Mouse (Mus musculus) kidney, adult 2 months (tissue): ENCODE measurements at regions not wholly inside any gene's neighbourhood (a gene's known extent, or its start where the extent isn't known, plus 50 kb on each side); places are given as distances from the start of the nearest gene placed in this dataset.

ENCODE experiments used
- DNase-seq: peaks from one replicate; pipeline ENCODE4 v3.0.0; 2021
- H3K27ac ChIP-seq: fragments of 200-500 bp; 2 replicates; pipeline ENCODE4 v1.5.1; 2012; ENCODE audit warnings: low read depth, low read length, control low read depth, inconsistent platforms; ENCODE audit not compliant: insufficient read depth
- H3K27me3 ChIP-seq: fragments of 200-500 bp; replicated peaks from 2 replicates; pipeline ENCODE4 v1.6.1; 2012; ENCODE audit warnings: mild to moderate bottlenecking, moderate library complexity, low read length, inconsistent platforms; ENCODE audit not compliant: control insufficient read depth, insufficient read depth
- H3K36me3 ChIP-seq: fragments of 200-500 bp; 2 replicates; pipeline ENCODE4 v1.6.1; 2012; ENCODE audit warnings: mild to moderate bottlenecking, moderate library complexity, low read length, inconsistent platforms; ENCODE audit not compliant: control insufficient read depth, insufficient read depth
- H3K4me1 ChIP-seq: fragments of 200-500 bp; 2 replicates; pipeline ENCODE4 v1.6.1; 2011; ENCODE audit warnings: low read length; ENCODE audit not compliant: control insufficient read depth, insufficient read depth
- H3K4me3 ChIP-seq: fragments of 200-500 bp; 2 replicates; pipeline ENCODE4 v1.5.1; 2011; ENCODE audit warnings: mild to moderate bottlenecking, low read depth, low read length, control low read depth; ENCODE audit not compliant: insufficient read depth
- CTCF ChIP-seq: fragments of 200-500 bp; conservative IDR thresholded peaks from 2 replicates; pipeline ENCODE4 v1.5.1; 2011; ENCODE audit warnings: low read depth, mild to moderate bottlenecking, control low read depth, low read length, moderate library complexity, mixed read lengths; ENCODE audit not compliant: insufficient read depth, insufficient read length
- POLR2A ChIP-seq: fragments of 200-500 bp; IDR thresholded peaks from one replicate; pipeline ENCODE4 v1.6.1; 2011; ENCODE audit warnings: low read depth, low read length, control low read depth
- WGBS: fragments of 180-500 bp; shearing (Covaris S2); methylation state at CpG from one replicate; pipeline ENCODE4 v1.1.7; 2018; 5-methylcytosine and 5-hydroxymethylcytosine counted together

DNA sequence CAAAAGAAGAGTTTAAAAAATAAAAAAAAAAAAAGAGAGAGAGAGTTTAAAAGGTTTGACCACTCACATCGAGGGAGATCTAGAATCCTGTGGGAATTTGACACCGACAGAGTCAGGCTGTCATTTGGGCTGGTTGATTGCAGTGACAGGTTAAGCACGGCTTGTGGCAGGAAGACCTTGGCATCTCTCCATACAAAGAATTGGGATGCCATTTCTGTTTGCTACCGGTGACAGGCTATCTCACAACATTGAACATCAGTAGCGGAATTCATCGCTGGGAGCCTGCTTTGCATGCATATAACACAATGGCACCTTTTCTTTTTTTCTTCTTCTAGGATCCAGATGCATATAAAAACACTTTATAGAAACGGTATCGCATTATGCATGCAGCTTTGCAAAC, 53.7 kb upstream of the Gm26657 start:
- Histone ChIP-seq H3K4me3 (no peak overlapping the region), H3K27me3 (no peaks in the 10 kb centered on the region), H3K4me1 (no peaks in the 10 kb centered on the region), H3K27ac (no peak overlapping the region), H3K36me3 (no peaks in the 10 kb centered on the region)
- DNase-seq: no peak
- no peak for TF ChIP-seq CTCF
- TF ChIP-seq POLR2A: no peak
- 62% methylated on average over 8 of the region's 8 CpGs for WGBS

DNA sequence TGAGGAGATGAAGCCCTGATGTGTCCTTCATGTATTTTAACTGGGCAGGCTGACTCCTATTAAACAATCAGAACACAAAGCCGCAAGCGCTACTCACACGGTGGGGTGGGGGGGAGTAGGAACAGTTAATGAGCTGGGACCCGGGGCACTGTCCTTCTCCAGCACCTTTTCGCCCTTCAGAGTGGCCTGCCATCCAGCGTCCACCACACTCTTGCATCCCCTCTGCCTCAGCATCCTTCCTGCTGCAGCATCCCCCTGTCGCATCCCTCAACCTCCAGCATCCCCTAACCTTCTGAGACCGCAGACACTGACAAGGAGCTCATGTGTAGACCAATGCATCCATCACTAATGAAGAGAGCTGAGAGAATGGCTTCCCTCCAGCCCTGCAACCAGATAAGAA, 54.2 kb upstream of the Gm26657 start:
- Histone ChIP-seq H3K4me1 (no peaks in the 10 kb centered on the region), H3K36me3 (no peaks in the 10 kb centered on the region), H3K27ac (no peak overlapping the region), H3K4me3 (no peak overlapping the region), H3K27me3 (no peaks in the 10 kb centered on the region)
- TF ChIP-seq POLR2A (no peak), CTCF (no peak)
- 48% methylated on average over 8 of the region's 8 CpGs for WGBS
- DNase-seq: no peak

DNA sequence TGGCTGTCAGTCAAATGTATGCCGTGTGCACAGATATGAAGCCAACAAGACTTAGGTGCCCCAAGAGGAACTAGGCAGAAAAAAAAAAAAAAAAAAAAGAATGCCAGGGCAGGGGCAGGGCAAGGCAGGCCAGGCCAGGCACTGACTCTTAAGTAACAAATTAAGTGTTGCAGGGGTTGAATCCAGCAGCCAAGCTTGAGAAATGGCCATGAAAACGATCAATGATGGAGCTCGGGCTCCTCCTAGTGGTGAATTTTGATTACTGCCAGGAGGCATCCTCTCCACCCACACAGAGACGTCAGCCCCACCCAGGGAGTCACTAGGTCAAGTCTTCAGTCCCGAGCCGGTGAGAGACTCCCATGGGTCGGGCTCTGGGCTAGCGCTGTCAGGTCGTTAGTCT, 54.7 kb upstream of the Gm26657 start:
- TF ChIP-seq CTCF (peak; percentile 89), POLR2A (no peak)
- Histone ChIP-seq H3K4me1 (no peaks in the 10 kb centered on the region), H3K27me3 (no peaks in the 10 kb centered on the region), H3K4me3 (no peak overlapping the region), H3K36me3 (no peaks in the 10 kb centered on the region), H3K27ac (no peak overlapping the region)
- 2% methylated on average over 9 of the region's 9 CpGs for WGBS
- peak; percentile 91 for DNase-seq

DNA sequence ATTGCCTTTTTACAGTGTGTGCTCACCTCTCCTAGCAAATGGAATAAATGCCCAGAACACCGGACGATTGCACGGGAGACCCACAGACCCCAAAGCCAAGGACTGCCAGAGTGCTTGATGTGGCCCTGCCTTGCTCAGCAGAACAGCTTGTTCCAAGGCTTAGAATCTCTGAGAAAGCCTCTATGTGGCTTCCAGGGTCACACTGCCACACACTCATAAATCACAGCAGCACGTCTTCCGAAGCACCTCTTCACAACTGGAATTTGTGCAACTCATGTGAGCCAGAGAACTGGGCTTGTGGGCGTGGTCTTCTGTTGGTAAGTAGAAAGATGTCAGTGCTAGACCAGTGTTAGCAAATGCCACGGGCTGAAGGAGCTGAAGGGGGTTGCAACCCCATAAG, 55.8 kb upstream of the Gm26657 start:
- no peak for DNase-seq
- Histone ChIP-seq H3K27me3 (no peaks in the 10 kb centered on the region), H3K27ac (no peak overlapping the region), H3K4me3 (no peak overlapping the region), H3K4me1 (no peaks in the 10 kb centered on the region), H3K36me3 (no peaks in the 10 kb centered on the region)
- TF ChIP-seq CTCF (no peak), POLR2A (no peak)
- 75% methylated on average over 7 of the region's 7 CpGs for WGBS

DNA sequence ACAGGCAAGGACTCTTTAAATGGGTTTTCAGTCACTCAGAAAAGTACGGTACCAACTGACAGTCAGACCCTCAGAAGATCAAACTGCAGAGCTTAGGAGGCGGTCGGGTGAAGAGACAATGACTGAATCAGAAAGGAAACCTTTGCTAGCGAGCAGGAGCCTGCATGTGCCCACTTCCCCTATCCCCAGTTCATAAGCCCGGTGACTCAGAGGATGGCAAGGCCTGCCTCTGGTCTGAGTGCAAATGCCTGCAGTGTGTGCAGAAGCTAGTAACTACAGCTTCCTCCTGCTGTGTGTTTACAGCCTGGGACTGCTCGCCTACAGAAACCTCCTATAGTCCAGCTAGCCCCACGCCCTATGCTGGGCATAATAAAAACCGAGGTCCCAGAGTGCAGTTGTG, 58.7 kb upstream of the Gm26657 start:
- H3K36me3 ChIP-seq: no peaks in the 10 kb centered on the region
- WGBS: 75% methylated on average over 8 of the region's 8 CpGs
- no peaks in the 10 kb centered on the region for H3K4me1 ChIP-seq
- H3K4me3 ChIP-seq: no peak overlapping the region
- TF ChIP-seq POLR2A: no peak
- no peak for TF ChIP-seq CTCF
- no peak overlapping the region for H3K27ac ChIP-seq
- no peaks in the 10 kb centered on the region for H3K27me3 ChIP-seq
- no peak for DNase-seq

DNA sequence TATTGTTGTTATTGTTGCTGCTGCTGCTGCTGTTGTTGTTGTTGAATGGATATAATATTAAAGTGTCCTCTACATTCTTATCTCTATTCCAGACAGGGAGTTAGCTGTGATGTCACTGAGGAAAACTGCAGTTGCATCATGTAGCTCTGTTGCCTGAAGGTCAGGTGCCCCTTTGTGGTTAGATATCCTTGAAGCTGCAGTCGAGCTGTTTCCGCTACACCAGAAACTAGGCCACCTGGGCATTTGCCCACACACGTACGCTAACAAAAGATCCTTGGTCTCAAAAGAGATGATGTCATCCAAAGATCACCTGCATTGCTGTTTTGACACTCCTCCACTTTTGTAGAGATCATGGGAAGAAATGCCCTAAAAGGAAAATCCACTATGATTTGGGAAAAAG, 66.0 kb upstream of the Gm26657 start:
- WGBS: 82% methylated on average over 4 of the region's 4 CpGs
- Histone ChIP-seq H3K27ac (no peak overlapping the region), H3K27me3 (no peaks in the 10 kb centered on the region), H3K36me3 (no peaks in the 10 kb centered on the region), H3K4me3 (no peak overlapping the region), H3K4me1 (no peaks in the 10 kb centered on the region)
- TF ChIP-seq CTCF: no peak
- no peak for TF ChIP-seq POLR2A
- no peak for DNase-seq

DNA sequence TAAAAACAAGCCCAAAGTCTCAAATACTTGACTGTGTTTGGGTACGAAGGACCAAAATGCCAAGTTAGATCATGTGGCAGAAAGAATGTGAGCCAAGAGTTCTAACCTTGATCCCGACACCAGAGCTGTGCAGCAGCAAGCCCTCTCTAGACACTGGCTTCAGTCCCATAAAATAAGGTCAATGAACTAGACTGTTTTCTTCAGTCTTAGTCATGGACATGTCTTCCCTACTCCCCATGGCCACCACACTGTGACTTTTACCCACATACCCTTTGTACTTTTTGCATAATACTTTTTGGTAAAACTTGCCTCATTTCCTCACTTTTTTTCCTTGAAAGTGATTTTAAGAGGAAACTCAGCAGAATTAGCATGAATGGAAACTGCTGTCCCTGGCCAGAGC, 74.9 kb upstream of the Gm26657 start:
- H3K4me1 ChIP-seq: no peaks in the 10 kb centered on the region
- no peaks in the 10 kb centered on the region for H3K27me3 ChIP-seq
- H3K36me3 ChIP-seq: no peaks in the 10 kb centered on the region
- H3K27ac ChIP-seq: no peak overlapping the region
- WGBS: 47% methylated on average over 2 of the region's 2 CpGs
- peak; percentile 42 for DNase-seq
- H3K4me3 ChIP-seq: no peak overlapping the region
- TF ChIP-seq CTCF: no peak
- TF ChIP-seq POLR2A: no peak

DNA sequence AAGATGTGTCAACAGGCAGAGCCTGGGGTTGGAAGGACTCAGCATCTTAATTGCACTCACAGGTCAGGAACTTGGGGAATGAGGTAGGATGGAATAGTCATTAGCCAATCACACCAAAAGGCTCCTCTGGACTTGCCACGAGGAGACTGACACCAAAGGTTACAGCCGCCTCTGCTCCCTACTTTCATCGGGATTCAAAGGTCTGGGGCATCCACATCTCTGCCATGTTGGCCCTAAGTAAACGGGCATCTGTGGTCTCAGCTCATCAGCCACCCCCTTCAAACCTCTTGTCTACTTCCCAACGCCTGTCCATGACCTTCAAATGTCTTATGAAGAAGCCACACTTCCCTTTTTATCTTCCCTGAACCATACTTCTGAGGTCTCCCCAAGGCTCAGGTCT, 78.1 kb upstream of the Gm26657 start:
- Histone ChIP-seq H3K4me1 (no peaks in the 10 kb centered on the region), H3K27me3 (no peaks in the 10 kb centered on the region), H3K36me3 (no peaks in the 10 kb centered on the region), H3K27ac (no peak overlapping the region), H3K4me3 (no peak overlapping the region)
- WGBS: 69% methylated on average over 5 of the region's 5 CpGs
- no peak for DNase-seq
- TF ChIP-seq POLR2A: no peak
